Mouse (Mus musculus): ENCODE data around the gene Lmx1b.
A peak's percentile ranks its signal among the peaks of the same experiment; 100 is the strongest.

Lmx1b gene

DNA sequence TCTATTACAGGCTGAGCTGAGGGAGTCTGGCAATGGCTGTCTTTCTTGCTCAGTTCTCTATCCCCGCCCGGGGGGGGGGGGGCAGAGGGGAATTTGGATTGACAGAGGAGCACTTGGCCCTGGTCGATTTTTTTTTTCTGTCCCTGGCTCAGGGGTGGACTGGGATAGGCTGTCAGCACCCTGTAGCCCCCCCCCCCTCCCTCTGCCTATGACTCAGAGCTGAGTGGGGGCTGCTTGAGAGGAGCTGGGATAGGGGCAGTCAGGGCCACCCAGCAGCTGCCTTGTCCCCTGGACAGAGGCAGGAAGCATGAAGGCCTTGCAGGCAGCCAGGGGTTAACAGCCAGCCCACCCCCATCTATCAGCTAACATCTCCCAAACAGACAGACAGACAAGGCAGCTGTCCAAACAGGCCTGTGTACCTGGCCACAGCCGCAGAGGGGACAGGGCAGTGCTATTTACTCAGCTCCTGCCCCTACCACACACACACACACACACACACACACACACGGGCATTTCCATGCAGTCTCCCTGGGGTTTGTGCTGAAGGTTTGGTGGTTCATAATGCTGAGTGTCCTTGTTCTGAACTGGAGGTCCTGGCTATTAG, 57.8 kb downstream of the Lmx1b start:
- no peak for DNase-seq

DNA sequence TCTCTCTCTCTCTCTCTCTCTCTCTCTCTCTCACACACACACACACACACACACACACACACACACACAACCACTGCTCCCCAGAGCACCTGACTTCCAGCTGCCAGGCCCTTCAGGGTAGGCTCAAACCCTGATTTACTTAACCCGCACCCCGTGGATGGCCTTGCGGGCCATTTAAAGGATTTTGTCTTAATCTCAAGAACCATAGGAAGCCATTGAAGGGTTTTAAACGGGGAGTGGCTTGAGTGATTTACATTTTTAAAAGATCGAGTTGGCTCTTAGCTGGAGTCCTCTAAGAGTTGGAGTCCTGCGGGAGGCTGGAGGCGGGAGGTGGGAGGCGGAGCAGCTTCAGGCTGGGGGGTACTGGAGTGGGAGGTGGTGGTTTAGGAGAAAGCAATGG, 58.4 kb downstream of the Lmx1b start:
- no peak for DNase-seq

DNA sequence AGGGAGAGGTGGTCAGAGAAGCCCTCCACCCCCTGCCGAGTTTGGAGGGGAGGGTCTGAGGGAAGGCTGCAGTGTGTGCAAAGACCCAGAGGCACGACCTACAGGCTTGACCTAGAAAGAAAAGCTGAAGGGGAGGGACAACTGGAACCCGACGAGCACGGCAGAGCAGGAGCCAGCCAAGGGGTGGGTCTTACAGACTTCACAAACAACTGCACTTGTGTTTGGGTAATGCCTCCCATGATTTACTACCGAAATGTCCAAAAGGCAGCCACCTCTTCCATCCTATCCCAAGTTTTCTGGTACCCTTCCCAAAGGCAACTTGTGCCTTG, 58.9 kb downstream of the Lmx1b start:
- no peak for DNase-seq

DNA sequence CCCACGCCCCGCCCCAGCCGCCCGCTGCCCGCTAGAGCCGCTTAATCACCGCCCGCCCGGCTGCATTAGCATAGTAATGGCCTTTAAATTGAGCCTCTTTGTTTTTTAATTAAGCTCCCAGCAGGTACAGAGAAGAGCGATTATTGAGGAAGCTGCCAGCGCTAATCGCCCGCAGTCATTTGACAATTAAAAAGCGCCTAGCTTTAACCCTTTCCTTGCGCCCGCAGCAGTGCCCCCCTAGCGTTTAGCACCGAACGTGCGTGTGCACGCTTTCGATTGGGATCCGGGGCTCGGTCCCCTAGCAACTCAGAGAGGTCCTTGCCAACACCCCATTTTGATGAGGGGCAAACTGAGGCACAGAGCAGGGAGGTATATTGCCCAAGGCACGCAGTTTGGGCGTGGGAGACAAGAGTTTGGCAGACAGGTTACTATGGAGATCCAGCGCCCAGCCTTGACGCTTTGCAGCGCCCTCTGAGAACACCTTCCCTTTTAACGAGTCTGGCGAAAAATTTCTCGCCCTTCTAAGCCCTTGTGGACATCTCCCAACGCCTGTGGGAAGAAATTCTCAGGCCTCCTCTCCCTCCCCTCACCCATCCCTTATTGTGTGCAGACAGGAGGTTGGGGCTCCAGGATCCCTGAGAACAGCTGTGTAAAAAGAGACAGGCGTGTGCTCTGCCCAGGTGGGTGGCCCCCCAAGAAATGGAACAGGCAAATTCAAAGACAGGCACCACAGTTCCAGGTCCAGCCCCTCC, 59.4 kb downstream of the Lmx1b start:
- DNase-seq: no peak

DNA sequence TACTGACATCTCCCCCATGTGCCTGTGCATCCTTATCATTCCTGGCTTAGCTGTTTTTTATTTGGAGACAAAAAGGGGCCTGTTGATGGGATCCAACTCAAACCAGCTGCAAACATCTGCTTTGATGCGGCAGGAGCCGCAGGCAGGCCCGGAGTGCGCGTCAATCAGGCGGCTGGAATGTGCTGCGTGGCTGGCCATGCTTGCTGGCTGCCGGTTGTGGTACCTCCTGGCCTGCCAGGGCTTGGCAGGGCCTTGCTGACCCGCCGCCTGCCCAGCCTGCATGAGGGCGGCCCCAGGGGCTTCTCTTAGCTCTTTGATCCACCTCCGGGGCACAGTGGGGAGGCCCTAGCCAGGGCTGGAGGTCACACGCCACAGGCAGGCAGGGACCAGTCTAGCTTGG, 64.9 kb downstream of the Lmx1b start:
- no peak for DNase-seq

DNA sequence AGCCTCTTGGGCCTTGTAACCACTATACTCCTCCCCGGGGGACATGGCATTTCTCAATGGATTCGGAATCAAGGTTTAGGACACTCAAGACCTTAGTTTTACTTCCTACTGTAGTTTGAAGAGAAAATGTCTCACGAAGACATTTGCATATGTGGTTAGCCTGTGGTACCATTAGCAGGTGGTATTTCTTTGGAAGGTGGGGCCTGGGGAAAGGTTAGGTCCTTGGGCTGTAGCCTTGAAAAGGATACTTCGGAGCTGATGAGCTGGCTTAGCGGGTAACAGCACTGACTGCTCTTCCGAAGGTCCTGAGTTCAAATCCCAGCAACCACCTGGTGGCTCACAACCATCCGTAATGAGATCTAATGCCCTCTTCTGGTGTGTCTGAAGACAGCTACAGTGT, 67.2 kb downstream of the Lmx1b start:
- no peak for DNase-seq

DNA sequence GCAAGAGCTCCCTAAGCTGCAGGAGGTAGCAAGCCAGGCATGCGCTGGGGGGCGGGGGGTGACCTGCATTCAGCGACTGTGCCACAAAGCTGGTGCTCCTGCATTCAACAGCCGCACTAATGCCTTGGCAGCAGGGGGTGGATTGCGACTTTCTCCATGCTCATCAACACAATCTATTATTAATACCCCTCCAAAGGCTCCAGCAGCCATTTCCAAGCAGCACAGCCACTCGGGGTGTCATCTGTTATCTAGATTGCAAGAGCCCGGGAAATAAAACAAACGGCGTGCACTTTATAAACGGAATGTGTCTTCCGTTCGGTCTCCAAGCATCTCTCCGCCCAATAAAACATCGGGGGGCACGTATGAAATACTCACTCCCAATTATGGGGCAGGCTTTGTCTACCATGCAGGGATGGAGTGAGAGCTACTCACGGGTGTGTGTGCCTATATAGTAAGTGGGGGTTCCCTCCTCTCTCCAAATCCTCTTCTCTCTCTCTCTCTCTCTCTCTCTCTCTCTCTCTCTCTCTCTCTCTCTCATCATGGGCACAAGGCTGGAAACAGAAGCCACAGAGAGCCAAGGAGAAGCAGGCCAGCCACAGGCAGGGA, 69.0 kb downstream of the Lmx1b start:
- DNase-seq: no peak

DNA sequence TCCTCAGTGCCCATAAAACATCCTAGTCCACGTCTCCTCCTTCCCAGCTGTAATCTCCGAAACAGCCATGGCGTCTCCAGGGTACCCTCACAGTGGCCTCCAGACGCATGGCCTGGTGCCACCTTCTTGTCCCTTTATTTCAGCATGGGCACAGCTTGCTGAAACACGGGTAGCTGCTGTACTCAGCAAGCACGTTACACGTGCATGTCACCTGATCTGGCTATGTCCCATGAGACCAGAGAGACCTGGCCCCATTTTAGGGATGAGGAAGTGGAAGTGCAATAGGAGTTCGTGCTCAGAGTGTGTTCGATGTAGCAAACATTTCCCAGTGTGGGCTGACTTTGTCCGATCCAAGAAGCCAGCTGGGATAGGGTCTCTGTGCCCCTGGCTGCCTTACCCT, 70.6 kb downstream of the Lmx1b start:
- no peak for DNase-seq

DNA sequence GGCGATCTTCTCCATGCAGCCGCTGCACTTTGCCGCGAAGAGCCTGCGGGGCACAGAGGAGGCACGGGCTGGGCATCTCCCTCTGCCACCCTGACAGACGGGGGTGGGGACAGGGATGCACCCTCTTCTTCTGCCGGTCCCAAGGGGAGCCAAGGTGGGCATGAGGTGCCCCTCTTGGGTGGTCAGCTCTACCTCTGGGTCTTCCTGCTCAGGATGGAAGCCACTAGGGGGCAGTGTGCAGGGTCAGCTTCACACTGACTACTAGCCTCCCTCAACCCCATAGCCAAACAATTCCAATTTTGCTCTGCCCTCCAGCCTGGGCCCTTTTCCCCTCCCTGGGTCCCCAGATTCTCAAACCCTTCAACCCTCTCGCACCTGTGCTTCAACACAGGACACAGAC, 71.1 kb downstream of the Lmx1b start:
- no peak for DNase-seq

DNA sequence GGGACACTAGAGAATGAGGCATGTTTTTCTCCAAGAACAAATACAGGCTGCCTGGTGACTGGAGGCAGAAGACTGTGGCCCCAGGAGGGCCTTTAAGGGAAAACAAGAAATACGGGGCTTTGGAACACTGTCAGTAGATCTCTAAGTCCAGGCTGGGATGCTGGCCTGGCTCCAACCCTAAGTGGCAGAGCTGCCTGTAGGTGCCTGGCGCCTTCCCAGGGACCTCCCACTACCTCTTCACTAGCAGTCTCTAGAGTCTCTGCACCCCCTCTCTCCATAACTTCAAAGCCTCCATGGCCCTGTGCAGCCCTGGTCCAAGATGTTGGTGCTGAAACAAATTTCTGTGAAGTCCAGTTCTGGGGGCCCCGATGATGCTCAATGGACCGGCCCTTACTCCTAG, 74.4 kb downstream of the Lmx1b start:
- no peak for DNase-seq

DNA sequence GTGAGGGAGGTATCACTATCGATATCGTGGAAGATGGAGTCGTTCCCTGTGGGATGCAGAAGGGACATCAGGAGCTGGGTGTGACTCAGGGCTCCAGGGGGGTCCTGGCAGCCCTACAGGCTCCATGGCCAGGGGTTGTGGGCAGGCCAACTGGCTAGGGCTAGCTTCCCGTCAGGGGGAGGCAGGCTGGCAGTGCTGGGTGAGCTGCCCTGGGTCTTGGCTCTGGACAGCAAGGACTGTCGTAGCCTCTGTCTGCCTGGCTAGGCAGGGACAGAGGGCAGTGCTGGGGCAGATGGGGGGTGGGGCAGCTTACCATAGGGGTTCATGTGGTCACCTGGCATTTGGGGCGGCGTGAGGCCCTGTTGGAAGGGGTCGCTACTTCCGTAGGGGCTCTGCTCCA, 75.6 kb downstream of the Lmx1b start:
- DNase-seq: no peak

DNA sequence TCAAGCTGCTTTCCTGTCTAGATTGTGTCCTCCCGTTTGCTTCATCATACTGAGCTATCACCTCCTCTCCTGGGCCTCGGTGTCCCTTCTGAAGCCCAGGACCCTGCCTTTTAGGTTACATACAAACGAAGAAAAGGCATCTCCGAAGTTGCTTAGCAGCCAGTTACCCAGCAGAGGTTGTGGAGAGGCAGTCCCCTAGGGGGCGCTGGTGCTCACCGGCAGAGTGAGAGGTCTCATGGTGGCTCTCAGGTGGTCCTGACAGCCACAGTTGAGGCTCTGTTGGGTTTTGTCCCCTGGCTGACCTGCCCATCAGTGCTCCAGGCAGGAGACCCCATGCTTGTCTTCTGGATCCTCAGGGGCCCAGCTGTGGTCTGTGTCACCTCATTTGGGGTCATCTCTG, 80.6 kb downstream of the Lmx1b start:
- peak; percentile 76 for DNase-seq

DNA sequence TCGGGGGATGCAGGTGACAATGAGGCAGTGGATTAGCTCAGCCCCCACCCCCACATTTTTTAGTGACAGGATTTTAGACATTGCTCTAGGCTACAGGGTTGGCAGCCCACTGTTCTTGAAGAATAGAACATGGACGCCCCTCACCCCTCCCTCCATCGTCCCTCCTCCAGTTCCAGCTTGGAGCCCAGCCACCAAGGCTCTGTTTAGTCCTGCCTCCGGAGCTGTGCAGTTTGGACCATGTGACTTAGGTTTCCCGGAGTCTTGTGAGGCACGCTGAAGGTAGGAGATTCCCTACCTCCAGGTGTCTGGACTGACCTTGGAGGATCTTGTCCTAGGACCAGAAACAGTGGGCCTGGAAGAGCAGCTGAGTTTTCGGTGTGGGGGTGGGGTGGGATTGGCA, 81.0 kb downstream of the Lmx1b start:
- peak; percentile 63 for DNase-seq

DNA sequence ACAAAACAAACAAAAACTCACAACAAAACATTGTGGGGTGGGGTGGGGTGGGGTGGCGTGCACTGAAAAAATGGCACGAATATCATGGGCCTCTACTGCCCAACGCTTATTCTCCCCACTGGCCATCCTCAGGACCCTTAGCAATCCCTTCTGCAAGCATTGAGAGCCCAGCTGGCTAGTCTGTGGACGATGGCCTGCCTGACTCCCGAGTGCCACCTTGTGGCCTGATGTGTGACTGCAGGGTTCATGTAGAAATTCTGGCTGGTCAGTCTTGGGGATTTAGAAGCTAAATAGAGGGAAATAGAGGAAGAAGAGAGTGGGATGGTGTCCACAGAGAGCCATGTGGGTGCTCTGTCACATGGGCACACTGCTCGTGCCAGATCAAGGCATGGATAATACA, 82.1 kb downstream of the Lmx1b start:
- peak; percentile 77 for DNase-seq

DNA sequence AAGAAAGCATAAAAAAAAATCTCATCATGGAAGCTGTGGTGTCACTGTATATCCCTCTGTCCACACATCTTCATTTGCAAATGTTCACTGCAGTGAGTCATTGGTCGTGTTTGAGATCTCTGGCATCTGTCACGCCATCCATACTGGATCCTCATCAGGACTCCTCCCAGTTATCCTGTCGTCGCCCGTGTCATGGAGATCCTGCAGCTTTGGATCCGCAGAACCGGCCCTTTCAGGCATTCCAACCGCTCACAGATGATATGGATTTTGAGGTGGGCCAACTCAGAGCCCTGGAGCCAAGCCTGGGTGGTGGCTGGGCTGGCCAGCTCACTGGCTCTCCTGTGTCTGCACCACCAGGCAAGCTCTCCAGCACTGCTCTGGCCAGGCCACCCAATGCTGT, 84.7 kb downstream of the Lmx1b start:
- no peak for DNase-seq

DNA sequence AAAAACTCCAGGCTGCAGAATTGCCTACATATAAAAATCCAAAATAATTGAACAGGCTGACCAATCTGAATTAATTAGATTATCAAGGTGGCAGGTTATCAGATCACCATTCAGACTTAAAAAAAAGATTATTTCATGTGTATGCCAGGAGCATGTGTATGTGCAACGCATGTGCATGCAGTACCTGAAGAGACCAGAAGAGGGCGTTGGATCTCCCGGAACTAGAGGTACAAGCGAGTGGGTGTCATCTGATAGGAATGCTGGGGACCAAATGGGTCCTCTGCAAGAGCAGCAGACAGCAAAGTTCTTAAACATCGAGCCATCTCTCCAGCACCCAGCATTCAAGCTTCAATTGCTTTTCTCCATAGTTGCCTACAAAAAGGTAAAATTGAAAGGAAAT, 87.6 kb downstream of the Lmx1b start:
- no peak for DNase-seq

DNA sequence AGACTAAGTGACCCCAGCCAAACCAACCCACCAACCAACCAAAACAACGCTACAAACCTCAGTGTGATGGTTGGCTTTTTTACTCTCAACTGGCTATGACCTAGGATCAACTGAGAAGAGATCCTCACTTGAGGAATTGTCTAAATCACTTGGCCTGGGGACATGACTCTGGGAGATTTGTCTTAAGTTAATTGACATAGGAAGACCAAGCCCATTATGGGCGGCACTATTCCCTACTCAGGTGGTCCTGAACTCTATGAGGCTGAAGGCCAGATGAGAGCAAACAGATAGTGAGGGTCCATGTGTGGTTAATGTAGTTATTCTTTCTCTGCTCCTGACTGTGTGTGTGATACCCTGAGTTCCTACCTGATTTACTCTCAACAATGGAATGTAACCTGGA, 92.7 kb downstream of the Lmx1b start:
- DNase-seq: no peak

DNA sequence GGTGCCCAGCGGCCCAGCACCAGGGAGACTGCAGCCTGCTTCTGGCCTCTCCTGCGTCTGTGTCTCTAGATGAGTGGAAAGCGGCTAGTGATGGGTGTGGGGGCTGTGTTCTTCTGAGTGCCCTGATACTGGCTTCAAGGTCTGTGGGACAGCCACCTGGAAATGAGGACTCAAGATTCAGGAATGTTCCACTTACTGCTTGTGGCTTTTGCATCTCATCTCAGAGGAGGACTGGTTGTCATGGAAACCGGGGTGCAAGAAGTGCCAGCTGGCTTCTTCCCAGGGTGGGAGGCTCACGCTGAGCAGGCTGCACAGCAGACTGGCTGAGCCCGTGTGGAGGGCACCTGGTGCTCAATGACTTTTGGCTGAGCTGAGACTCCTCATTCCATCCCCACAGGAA, 93.4 kb downstream of the Lmx1b start:
- peak; percentile 93 for DNase-seq

DNA sequence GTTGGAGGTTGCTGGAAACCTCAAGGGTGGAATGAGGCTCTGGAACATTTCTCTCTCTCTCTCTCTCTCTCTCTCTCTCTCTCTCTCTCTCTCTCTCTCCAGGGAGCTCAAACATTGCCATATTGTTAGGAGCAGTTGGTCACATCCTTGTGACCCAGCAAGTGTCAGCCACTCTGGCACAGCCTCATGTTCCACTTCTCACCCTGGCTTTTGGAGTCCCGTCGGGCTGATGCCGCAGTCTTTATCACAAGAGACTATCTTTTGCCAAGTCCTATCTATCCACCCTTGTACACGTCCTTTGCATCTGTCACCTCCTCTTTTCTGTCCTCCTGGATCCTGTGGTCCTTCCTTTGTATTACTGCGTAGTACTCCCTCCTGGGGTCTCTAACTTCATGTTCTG, 94.3 kb downstream of the Lmx1b start:
- no peak for DNase-seq

DNA sequence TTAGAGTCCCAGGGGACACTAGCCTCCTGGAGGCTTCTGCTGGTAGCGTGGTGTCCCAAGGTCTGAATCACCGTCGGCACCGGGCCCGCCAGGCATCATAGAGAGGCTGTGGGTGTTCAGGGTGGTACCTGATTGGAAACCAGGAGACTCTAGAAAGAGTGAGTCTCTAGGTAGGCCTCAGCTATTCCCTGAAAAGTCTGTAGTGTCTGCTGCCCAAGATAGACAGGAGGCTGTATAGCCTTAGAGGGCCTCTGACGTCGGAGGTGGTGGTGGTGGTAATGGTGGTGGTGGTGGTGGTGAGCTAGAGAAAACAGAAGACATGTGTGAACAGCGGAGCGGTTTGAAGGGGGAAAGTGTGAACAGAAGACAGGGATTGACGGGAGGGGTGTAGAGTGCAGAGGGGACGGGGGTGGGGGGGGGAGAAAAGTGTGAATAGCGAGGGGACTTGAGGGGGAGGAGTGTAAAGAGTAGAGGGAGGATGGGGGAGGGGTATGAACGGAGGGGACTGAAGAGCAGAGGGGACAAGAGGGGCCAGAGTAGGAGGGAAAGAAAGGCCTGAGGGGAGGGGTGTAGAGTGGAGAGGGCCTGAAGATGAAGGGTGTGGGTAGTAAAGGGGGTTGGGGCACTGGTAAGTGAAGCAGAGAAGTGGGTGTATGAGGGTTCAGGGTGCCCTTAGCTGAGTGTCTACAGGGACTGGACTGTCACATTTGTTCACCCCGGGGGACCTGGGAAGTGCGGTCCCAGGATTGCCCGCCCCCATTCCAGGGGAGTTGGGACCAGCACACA, 95.3 kb downstream of the Lmx1b start:
- no peak for DNase-seq

DNA sequence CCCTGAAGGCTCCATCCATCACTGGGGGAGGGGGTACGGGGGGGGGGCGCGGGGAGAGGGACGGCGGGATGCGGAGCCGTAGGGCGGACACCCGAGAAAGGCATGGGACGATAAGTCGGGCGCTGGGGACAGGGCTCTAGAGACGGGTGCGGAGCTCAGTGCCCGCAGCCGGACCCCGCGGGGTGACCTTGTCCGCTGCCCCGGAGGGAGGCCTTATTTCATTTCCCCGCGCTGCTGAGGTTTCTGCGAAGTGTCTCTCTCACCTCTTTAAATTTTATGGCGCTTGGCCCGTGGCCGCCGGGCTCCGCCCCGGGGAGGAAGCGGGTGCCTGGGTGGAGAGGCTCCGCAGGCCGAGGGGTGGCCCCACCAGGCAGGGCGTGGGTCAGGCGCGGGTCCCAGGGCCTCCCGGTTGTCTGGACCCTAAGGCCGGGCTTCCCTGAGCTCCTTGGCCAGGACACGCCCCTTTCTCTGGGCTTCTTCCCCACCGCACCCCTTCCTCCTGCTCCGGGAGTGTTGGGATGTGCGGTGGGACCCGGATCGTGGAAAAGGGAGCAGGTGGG, 96.0 kb downstream of the Lmx1b start:
- DNase-seq: no peak

DNA sequence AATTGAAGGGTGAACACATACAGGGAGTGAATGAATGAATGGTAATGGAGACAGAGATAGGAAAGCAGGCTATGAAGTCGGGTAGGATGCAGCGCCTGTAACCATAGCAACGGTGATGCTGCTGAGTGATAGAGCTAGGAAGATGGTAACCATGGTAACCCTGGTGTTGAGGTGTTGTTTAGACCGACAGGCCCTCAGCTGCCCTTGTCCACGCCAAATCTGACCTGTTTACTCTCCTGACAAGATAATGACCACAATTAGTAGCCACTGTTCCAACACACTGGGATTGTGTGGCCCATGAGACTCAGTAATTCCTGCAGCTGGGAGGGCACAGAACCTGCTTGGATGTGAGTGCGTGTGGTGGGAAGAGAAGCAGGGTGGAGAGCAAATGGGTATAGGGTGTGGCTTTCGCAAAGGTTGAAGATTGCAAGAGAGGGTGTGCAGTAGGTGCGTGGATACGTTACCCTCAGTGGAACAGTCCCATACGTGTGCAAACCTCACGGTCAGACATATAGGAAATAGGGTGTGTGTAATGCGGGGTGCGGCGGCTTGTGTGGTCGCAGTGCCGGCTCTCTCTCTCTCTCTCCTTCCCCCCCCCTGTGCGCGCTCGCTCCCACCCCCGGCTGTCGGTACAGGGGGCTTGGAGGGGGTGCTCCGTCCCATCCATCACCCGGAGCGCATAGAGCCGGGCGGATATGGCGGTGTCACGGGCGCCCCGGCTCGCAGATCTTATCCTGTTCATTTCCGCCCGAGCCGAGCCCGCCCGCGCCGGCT, 96.7 kb downstream of the Lmx1b start:
- peak; percentile 53 for DNase-seq
